Mouse (Mus musculus) CD4-positive helper T cell, adult 2 months (primary cell): ENCODE results near the gene Olfr1105.

Experiments
- DNase-seq: peaks from one replicate; pipeline ENCODE4 v3.0.0-alpha.2; 2012; ENCODE audit warnings: low read depth, missing footprints, low spot score

Olfr1105 gene

DNA sequence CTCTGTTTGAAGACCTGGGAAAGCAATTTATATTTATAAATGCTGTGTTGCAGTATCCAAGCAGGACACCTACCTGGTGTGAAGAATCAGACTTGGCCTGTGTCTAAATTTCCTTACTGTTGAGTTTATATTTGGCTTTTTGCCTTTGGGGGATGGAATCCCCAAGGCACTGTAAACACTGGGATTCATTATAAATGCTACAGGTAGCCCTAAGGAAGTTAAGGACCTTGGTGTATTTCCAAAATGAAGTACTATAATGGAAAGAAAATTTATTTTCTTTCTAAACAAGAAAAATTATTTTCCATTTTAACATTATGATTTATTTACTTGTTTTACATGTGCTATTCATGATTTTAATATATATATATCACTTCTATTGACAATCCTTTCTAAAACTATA lies at the start of gene Olfr1105:
Gene Olfr1105 (minus strand): TSS at position 101 of the 400 bp plus-strand sequence.
- DNase-seq = no peak

GRCm38 (mm10) chr2:87075717-87076116 lies 39.4 kb upstream of the Olfr1105 start, which contains the start of gene Olfr1107:
Olfr1107 (minus strand) TSS chr2:87075817.
- no peak for DNase-seq

DNA sequence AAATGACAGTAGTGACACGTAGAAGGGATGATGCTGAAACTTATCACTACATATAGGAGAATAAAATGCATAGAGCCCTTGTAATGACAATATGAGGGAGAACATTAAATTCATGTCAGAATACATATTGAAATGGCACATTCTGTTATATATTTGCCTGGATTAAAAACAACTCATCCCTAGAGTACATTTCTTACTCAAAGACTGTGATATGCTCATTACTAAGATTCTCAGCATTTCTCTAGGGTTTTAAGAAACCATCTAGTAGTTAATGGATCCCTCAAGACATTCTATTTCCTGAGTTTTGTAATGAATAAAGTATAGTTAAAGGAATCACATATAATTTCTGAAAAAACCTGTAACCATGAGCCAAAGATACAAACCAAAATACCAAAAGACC lies 15.8 kb upstream of the Olfr1105 start, which contains the start of gene Olfr1106:
Gene Olfr1106 (minus strand): TSS at position 101 of the 400 bp plus-strand sequence.
- DNase-seq = no peak

DNA sequence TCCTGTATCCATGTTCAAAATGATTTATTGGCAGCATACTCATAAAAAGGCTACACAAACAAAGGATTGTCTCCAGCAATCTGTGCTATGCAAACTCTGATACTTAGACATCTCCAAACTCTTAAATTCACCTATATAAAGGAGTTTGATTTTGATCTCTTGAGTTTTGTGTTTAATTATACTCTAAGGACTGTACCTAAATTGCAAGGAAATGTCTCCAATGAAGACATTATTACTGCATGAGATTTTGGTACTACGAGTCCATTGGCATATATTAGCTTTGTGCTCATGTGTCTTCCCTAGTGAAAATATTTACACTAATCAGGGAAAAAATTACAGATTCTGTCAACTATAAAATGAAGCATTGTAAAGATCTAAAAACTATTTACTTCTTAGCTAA lies 9.4 kb downstream of the Olfr1105 start, which contains the start of gene Olfr1104:
Gene Olfr1104 (minus strand): TSS at position 101 of the 400 bp plus-strand sequence.
- DNase-seq = no peak

DNA sequence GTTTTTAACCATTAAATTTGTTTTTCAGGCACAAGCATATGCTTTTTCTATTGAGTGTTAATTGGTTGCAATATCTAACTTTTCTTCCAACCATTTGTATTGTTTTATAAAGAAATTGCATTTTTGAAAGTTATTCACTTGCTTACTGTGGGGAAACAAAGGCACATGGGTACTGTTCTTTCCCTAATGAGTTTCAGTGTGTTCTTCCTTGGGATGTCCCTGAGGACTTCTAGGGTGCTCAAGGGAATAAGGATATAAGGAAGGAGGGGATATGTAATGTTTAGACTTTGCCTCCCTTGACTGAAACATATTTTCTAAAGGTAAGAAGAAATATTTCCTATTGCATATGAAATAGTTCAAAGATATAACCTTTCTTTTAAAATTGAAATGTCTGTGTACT lies 38.2 kb downstream of the Olfr1105 start, which contains the start of gene Olfr1102:
Gene Olfr1102 (plus strand): TSS at position 301 of the 400 bp plus-strand sequence.
- no peak for DNase-seq

- no peak for DNase-seq
These were observed 45.2 kb downstream of the Olfr1105 start, which contains the start of gene Olfr1101 for GRCm38 (mm10) chr2:86991121-86991520. Olfr1101 (minus strand) TSS chr2:86991221.
